Mouse (Mus musculus) megakaryocyte, embryonic 14.5 days (primary cell): Measurements from ENCODE around the gene Mast4.

Source experiments
- FLI1 ChIP-seq: IDR thresholded peaks from 2 replicates; pipeline ENCODE4 v1.6.1; 2012; ENCODE audit warnings: low read length, inconsistent platforms, mixed read lengths
- GATA1 ChIP-seq: IDR thresholded peaks from 3 replicates; pipeline ENCODE4 v1.6.1; 2012; ENCODE audit warnings: mixed read lengths, low read length, inconsistent platforms, borderline replicate concordance

DNA sequence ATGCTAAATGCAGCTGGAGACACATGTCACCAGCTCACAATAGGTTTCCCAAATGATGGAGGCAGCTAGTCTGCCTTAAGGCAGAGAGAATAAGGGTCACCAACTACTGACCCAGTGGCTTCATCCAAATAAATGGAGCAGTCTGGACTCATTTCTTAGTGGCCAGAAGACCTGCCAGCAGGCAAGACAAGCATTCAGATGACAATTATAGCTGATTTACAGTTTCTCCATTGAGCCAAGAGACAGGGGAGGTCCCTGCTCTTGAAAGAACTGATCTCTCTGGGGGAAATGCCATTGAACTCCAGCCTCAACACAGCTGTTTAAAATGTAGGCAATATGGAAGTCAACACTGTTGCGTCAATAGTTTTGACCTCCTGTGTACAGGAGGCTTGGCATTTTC, 332.5 kb downstream of the Mast4 start:
- TF ChIP-seq GATA1 = no peak
- TF ChIP-seq FLI1 = no peak
